Mouse (Mus musculus) embryonic facial prominence, embryonic 14.5 days (tissue): ENCODE measurements around the gene Ldb3. TPM values are rescaled to one million over a fixed set of nuclear protein-coding genes. Genes with fewer than 3 reads are reported as not detected.

Experiments
- ATAC-seq: fragments of 200-750 bp; cut with Nextera tagmentation; 2 replicates; pipeline ENCODE4 v1.8.0; 2017; ENCODE audit warnings: low read depth, moderate number of reproducible peaks, moderate TSS enrichment
- DNase-seq: peaks from one replicate; pipeline ENCODE4 v3.0.0-alpha.2; 2015; ENCODE audit warnings: low spot score
- H3K27ac ChIP-seq: fragments of 300-500 bp; sonication (generic); replicated peaks from 2 replicates; pipeline ENCODE4 v1.5.1; 2014; ENCODE audit warnings: low read depth, mild to moderate bottlenecking, low read length, moderate library complexity
- H3K27me3 ChIP-seq: fragments of 300-500 bp; sonication (generic); replicated peaks from 2 replicates; pipeline ENCODE4 v1.6.1; 2014; ENCODE audit warnings: low read length; ENCODE audit not compliant: control insufficient read depth, insufficient read depth
- H3K36me3 ChIP-seq: fragments of 300-500 bp; sonication (generic); 2 replicates; pipeline ENCODE4 v1.6.1; 2014; ENCODE audit warnings: low read length, mixed read lengths; ENCODE audit not compliant: control insufficient read depth, insufficient read depth
- H3K4me1 ChIP-seq: fragments of 300-500 bp; sonication (generic); 2 replicates; pipeline ENCODE4 v1.6.1; 2014; ENCODE audit warnings: antibody characterized with exemption, low read length; ENCODE audit not compliant: control insufficient read depth, insufficient read depth
- H3K4me2 ChIP-seq: fragments of 300-500 bp; sonication (generic); 2 replicates; pipeline ENCODE4 v1.6.1; 2014; ENCODE audit warnings: low read depth, mild to moderate bottlenecking, low read length, moderate library complexity, mixed read lengths
- H3K4me3 ChIP-seq: fragments of 300-500 bp; sonication (generic); 2 replicates; pipeline ENCODE4 v1.5.1; 2014; ENCODE audit warnings: low read depth, mild to moderate bottlenecking, low read length
- H3K9ac ChIP-seq: fragments of 300-500 bp; sonication (generic); 2 replicates; pipeline ENCODE4 v1.6.1; 2014; ENCODE audit warnings: low read depth, mild to moderate bottlenecking, low read length, moderate library complexity, mixed read lengths
- H3K9me3 ChIP-seq: fragments of 300-500 bp; sonication (generic); 2 replicates; pipeline ENCODE4 v1.6.1; 2016; ENCODE audit warnings: low read length; ENCODE audit not compliant: control insufficient read depth
- WGBS: fragments of 180-500 bp; shearing (Covaris S2); extraction: QIAGEN DNeasy Blood & Tissue Kit; methylation state at CpG from one replicate; pipeline ENCODE4 v1.1.7; 2014; 5-methylcytosine and 5-hydroxymethylcytosine counted together
- polyA plus RNA-seq: library from polyadenylated mRNA; unstranded; fragments of >200 nt; fragmentation: Nextera tagmentation; extraction: Ambion mirVana; gene quantifications from 2 replicates; pipeline ENCODE4 v1.2.1, GENCODE M21; 2014

Ldb3 gene
- polyA plus RNA-seq, 1 experiment from 2014 or later: 86.4 TPM

- Histone ChIP-seq H3K36me3 (no peaks in the 10 kb centered on the region), H3K4me1 (no peaks in the 10 kb centered on the region), H3K4me3 (no peak overlapping the region), H3K9me3 (no peaks in the 10 kb centered on the region), H3K4me2 (no peak overlapping the region), H3K27me3 (no peaks in the 10 kb centered on the region), H3K9ac (no peak overlapping the region), H3K27ac (no peak overlapping the region)
- no peak for ATAC-seq
- WGBS: 78% methylated on average over 10 of the region's 10 CpGs
- no peak for DNase-seq
These were observed 71.4 kb downstream of the Ldb3 start for GRCm38 (mm10) chr14:34516960-34517577.

DNA sequence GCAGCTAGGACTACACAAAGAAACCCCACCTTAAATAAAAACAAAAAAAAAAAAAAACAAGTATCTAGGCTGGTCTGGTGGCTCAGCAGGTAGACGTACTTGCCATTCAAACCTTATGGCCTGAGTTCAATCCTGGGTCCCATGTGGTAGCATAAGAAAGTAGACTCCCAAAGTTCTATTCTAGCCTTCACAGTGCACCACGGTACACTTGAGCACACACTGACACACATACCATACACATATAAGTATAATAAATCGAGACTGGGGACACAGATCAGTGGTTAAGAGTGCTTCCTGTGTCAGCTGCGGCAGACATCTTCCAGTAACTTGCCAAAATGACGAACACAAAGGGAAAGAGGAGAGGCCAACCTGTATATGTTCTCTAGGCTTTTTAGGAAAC is 72.6 kb downstream of the Ldb3 start:
- no peaks in the 10 kb centered on the region for H3K9me3 ChIP-seq
- ATAC-seq (no peak), DNase-seq (no peak)
- 88% methylated on average over 5 of the region's 5 CpGs for WGBS
- H3K27ac ChIP-seq: no peak overlapping the region
- no peak overlapping the region for H3K9ac ChIP-seq
- no peak overlapping the region for H3K4me2 ChIP-seq
- H3K36me3 ChIP-seq: no peaks in the 10 kb centered on the region
- no peaks in the 10 kb centered on the region for H3K4me1 ChIP-seq
- no peaks in the 10 kb centered on the region for H3K27me3 ChIP-seq
- H3K4me3 ChIP-seq: no peak overlapping the region

DNA sequence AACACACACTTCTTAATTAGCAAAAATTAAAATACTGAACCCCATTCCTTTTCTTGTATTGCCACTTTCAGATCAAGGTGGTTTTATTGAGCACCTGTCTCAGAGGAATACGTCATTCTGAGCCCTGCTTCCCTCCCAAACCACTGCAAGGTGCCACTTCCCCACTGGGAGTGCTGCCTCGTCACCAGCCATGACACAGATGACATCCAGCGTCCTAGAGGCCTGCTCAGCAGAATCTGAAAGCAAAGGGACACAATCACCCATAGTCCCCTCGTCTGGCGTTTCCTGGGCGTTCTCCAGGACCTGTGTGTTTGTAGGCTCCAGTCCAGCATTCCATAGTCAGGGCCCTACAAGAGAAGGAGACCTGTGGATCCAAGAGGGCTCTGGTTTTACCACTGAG is 74.4 kb downstream of the Ldb3 start:
- H3K4me1 ChIP-seq: no peaks in the 10 kb centered on the region
- DNase-seq: no peak

DNA sequence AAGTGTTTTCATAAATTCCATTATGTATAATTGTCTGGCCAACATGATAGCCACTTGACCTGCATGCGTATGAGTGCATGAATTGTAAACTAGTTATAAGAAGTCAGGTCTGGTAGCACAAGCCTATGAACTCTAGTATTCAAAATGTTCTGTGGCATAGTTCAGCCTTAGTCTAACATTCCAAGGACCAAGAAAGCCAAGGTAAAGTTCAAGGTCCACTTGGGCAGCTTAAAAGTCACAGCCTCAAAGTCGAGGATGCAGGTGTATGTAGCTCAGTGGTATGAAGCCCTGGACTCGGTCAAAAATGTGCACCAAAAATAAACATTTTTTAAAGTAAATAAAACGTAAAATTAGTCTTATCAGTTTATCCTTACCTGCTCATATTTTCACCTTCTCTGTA is 75.9 kb downstream of the Ldb3 start:
- H3K4me2 ChIP-seq: no peak overlapping the region
- peaks cover 11% of the 10 kb centered on the region for H3K4me1 ChIP-seq
- H3K4me3 ChIP-seq: no peak overlapping the region
- no peak overlapping the region for H3K27ac ChIP-seq
- no peaks in the 10 kb centered on the region for H3K27me3 ChIP-seq
- DNase-seq (no peak), ATAC-seq (no peak)
- no peak overlapping the region for H3K9ac ChIP-seq
- 79% methylated on average over 4 of the region's 4 CpGs for WGBS
- H3K9me3 ChIP-seq: no peaks in the 10 kb centered on the region
- H3K36me3 ChIP-seq: no peaks in the 10 kb centered on the region

More for the DNA sequence above, 74.4 kb downstream of the Ldb3 start:
- 37% methylated on average over 6 of the region's 6 CpGs for WGBS
- no peaks in the 10 kb centered on the region for H3K9me3 ChIP-seq
- H3K27ac ChIP-seq: no peak overlapping the region
- no peak overlapping the region for H3K9ac ChIP-seq
- no peaks in the 10 kb centered on the region for H3K27me3 ChIP-seq
- H3K4me2 ChIP-seq: no peak overlapping the region
- no peaks in the 10 kb centered on the region for H3K36me3 ChIP-seq
- ATAC-seq: no peak
- H3K4me3 ChIP-seq: no peak overlapping the region

GRCm38 (mm10) chr14:34511901-34512300 is 76.6 kb downstream of the Ldb3 start:
- no peak overlapping the region for H3K4me3 ChIP-seq
- no peak overlapping the region for H3K4me2 ChIP-seq
- 67% methylated on average over 11 of the region's 11 CpGs for WGBS
- no peaks in the 10 kb centered on the region for H3K36me3 ChIP-seq
- no peak overlapping the region for H3K9ac ChIP-seq
- DNase-seq (peak; percentile 32), ATAC-seq (no peak)
- no peaks in the 10 kb centered on the region for H3K27me3 ChIP-seq
- no peak overlapping the region for H3K27ac ChIP-seq
- H3K4me1 ChIP-seq: peaks cover 11% of the 10 kb centered on the region
- no peaks in the 10 kb centered on the region for H3K9me3 ChIP-seq

- peak overlapping the region; percentile 28; the same call in 1 of the 2 replicates for H3K27ac ChIP-seq
- H3K9me3 ChIP-seq: no peaks in the 10 kb centered on the region
- DNase-seq (no peak), ATAC-seq (peak; percentile 19; the same call in 1 of the 2 replicates)
- H3K4me3 ChIP-seq: no peak overlapping the region
- peaks cover 11% of the 10 kb centered on the region for H3K4me1 ChIP-seq
- no peaks in the 10 kb centered on the region for H3K36me3 ChIP-seq
- WGBS: 36% methylated on average over 7 of the region's 7 CpGs
- H3K27me3 ChIP-seq: no peaks in the 10 kb centered on the region
- H3K4me2 ChIP-seq: no peak overlapping the region
- H3K9ac ChIP-seq: no peak overlapping the region
These were observed 79.5 kb downstream of the Ldb3 start for GRCm38 (mm10) chr14:34508842-34509439.

DNA sequence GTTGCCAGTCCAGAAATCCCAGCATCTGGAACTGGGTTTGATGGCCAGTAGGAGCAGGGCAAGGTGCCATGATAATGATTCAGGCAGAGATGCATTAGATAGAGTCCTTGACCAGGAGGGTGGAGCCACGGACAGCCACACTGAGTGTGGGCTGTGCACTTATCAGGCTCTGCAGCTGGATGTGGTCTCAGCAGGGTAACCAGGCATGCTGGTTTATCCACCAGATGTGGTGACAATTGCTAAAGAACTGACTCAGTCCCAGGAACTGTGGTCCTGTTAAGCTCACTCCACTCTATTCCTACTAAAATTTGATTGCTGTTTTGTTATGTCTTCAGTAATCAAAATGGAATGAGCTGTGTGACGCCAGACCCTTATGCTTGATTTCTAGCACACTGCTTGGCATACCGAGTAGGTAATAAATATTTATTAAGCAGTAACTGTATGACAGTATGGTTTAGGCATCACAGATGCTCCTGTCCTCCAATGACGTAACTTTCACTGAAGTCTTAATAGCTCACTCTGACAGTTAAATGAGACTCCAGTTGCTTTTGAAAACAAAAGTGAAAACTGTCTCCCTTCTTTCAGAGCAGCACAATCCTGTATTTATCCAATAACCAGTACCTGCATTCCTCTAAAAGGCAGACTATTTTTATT is 80.2 kb downstream of the Ldb3 start:
- peak; percentile 45; the same call in 1 of the 2 replicates for ATAC-seq

GRCm38 (mm10) chr14:34505309-34505708 is 83.2 kb downstream of the Ldb3 start:
- 79% methylated on average over 7 of the region's 7 CpGs for WGBS
- Histone ChIP-seq H3K4me1 (peaks cover 12% of the 10 kb centered on the region), H3K9ac (no peak overlapping the region), H3K4me3 (no peak overlapping the region), H3K4me2 (no peak overlapping the region), H3K9me3 (no peaks in the 10 kb centered on the region), H3K36me3 (no peaks in the 10 kb centered on the region), H3K27ac (no peak overlapping the region), H3K27me3 (no peaks in the 10 kb centered on the region)
- no peak for ATAC-seq
- no peak for DNase-seq

More for the DNA sequence above, 80.2 kb downstream of the Ldb3 start:
- Histone ChIP-seq H3K27me3 (no peaks in the 10 kb centered on the region), H3K4me2 (no peak overlapping the region), H3K36me3 (no peaks in the 10 kb centered on the region), H3K4me1 (peaks cover 11% of the 10 kb centered on the region), H3K9me3 (no peaks in the 10 kb centered on the region), H3K4me3 (no peak overlapping the region), H3K9ac (no peak overlapping the region), H3K27ac (peak overlapping the region; percentile 28; the same call in 1 of the 2 replicates)
- no peak for DNase-seq
- 33% methylated on average over 4 of the region's 4 CpGs for WGBS
